9 mouse cellular contexts compared by ENCODE assay signal in genomic region chr1:153750054-153750453, GRCm38 (mm10). TPM values are rescaled to one million over a fixed set of nuclear protein-coding genes. Genes with fewer than 3 reads are reported as not detected.
DNase-seq lines count a peak whose midpoint lies in the region; ATAC-seq and TF ChIP-seq lines count a peak whose summit lies in the region.
"Had no signal": no experiment of that assay in that cellular context is flagged by ENCODE, and none has a peak within 500 bp of the region (broad histone marks: within the 10 kb centered on the region; RNA-seq: fewer than 3 reads in every experiment).

No protein-coding gene starts in this region.

- H3K27me3 ChIP-seq in heart, embryonic 11.5 days (ENCODE audit: control insufficient read depth, insufficient read depth, low read length): peaks cover 3% of the 10 kb centered on the region; the same call in 1 of the 2 replicates
- no peaks in the 10 kb centered on the region for H3K27me3 ChIP-seq in intestine, embryonic 14.5 days (replicated peaks; ENCODE audit: control insufficient read depth, insufficient read depth, low read length)
- no peaks in the 10 kb centered on the region for H3K27me3 ChIP-seq in midbrain, embryonic 15.5 days (replicated peaks)

- H3K27ac ChIP-seq in heart, embryonic 11.5 days (ENCODE audit: low read depth, low read length): no peak overlapping the region
- no peak overlapping the region for H3K27ac ChIP-seq in cortical plate, adult 2 months (ENCODE audit: insufficient read depth, low read length)
- no peak overlapping the region for H3K27ac ChIP-seq in intestine, embryonic 14.5 days (ENCODE audit: low read depth)
- H3K27ac ChIP-seq in midbrain, embryonic 15.5 days: peak overlapping the region; percentile 90

- no peak for TF ChIP-seq CTCF in cortical plate, adult 2 months (IDR thresholded peaks at IDR 0.05; ENCODE audit: extremely low read depth, insufficient read depth, low read length)

- H3K36me3 ChIP-seq in heart, embryonic 11.5 days (ENCODE audit: control insufficient read depth, insufficient read depth, low read length): no peaks in the 10 kb centered on the region
- H3K36me3 ChIP-seq in intestine, embryonic 14.5 days (ENCODE audit: control insufficient read depth, insufficient read depth, low read length): no peaks in the 10 kb centered on the region
- peaks cover 10% of the 10 kb centered on the region; the same call in 1 of the 2 replicates for H3K36me3 ChIP-seq in midbrain, embryonic 15.5 days (replicated peaks)

- H3K4me3 ChIP-seq in heart, embryonic 11.5 days (ENCODE audit: low read depth, low read length): peak overlapping the region; percentile 49
- H3K4me3 ChIP-seq in cortical plate, adult 2 months (ENCODE audit: insufficient read depth, low read length): peak overlapping the region; percentile 24
- H3K4me3 ChIP-seq in intestine, embryonic 14.5 days (ENCODE audit: low read depth, low read length): peak overlapping the region; percentile 30; the same call in 1 of the 2 replicates
- peak overlapping the region; percentile 49 for H3K4me3 ChIP-seq in midbrain, embryonic 15.5 days

- no peak for DNase-seq in heart, adult 8-10 months (ENCODE audit: low spot score)
- no peak for DNase-seq in intestine, embryonic 14.5 days (ENCODE audit: low spot score)
- DNase-seq in left cerebral cortex, postnatal 10 days (ENCODE audit: extremely low spot score in 1 of 2, low spot score in 2 of 2): no peak
- DNase-seq in urinary bladder, postnatal 4 days (ENCODE audit: low spot score in 2 of 2): no peak
- no peak for DNase-seq in left cerebral cortex, postnatal 25 days (ENCODE audit: low spot score in 2 of 2)
- DNase-seq: thymus, postnatal 14 days had no signal

- TF ChIP-seq POLR2A in cortical plate, adult 2 months (IDR thresholded peaks at IDR 0.05; ENCODE audit: extremely low read depth, insufficient read depth, low read length): no peak

- H3K4me2 ChIP-seq in heart, embryonic 11.5 days: peak overlapping the region; percentile 71
- peak overlapping the region; percentile 60 for H3K4me2 ChIP-seq in intestine, embryonic 14.5 days (ENCODE audit: low read length)
- peak overlapping the region; percentile 57 for H3K4me2 ChIP-seq in midbrain, embryonic 15.5 days

- no peak for ATAC-seq in heart, embryonic 11.5 days (replicated peaks; ENCODE audit: insufficient number of reproducible peaks, low FRiP score, low TSS enrichment)
- no peak for ATAC-seq in intestine, embryonic 14.5 days (replicated peaks; ENCODE audit: low FRiP score, low TSS enrichment, low read depth)
- 0 out of 2 replicates have a peak, but pooled peaks have one; percentile 6 for ATAC-seq in midbrain, embryonic 15.5 days (replicated peaks)

- H3K9me3 ChIP-seq in heart, embryonic 11.5 days (replicated peaks; ENCODE audit: control insufficient read depth, low read length): no peaks in the 10 kb centered on the region
- no peaks in the 10 kb centered on the region for H3K9me3 ChIP-seq in intestine, embryonic 14.5 days (ENCODE audit: control insufficient read depth, low read length)
- no peaks in the 10 kb centered on the region for H3K9me3 ChIP-seq in midbrain, embryonic 15.5 days

- peaks cover 10% of the 10 kb centered on the region for H3K4me1 ChIP-seq in heart, embryonic 11.5 days (ENCODE audit: control insufficient read depth, insufficient read depth, low read length)
- H3K4me1 ChIP-seq in cortical plate, adult 2 months (ENCODE audit: control insufficient read depth, insufficient read depth, low read length): no peaks in the 10 kb centered on the region
- H3K4me1 ChIP-seq in intestine, embryonic 14.5 days (replicated peaks; ENCODE audit: control insufficient read depth, insufficient read depth, low read length): peaks cover 18% of the 10 kb centered on the region
- peaks cover 39% of the 10 kb centered on the region for H3K4me1 ChIP-seq in midbrain, embryonic 15.5 days

- peak overlapping the region; percentile 83 for H3K9ac ChIP-seq in heart, embryonic 11.5 days (ENCODE audit: low read depth, low read length)
- peak overlapping the region; percentile 54 for H3K9ac ChIP-seq in intestine, embryonic 14.5 days (ENCODE audit: low read length)
- peak overlapping the region; percentile 82 for H3K9ac ChIP-seq in midbrain, embryonic 15.5 days

- intact Hi-C loops in left cerebral cortex, postnatal 10 days (cut with DNase I): loop anchor here (5.0 kb wide), 1 partner anchor 57 kb away; no protein-coding TSS in a partner anchor
- intact Hi-C loops in left cerebral cortex, postnatal 25 days (cut with DNase I): loop anchor here (5.0 kb wide), 1 partner anchor 57 kb away; no protein-coding TSS in a partner anchor

- 60% methylated on average over 6 of the region's 6 CpGs for WGBS in heart, embryonic 11.5 days (ENCODE audit: insufficient replicate concordance)
- 55% methylated on average over 6 of the region's 6 CpGs for WGBS in intestine, embryonic 14.5 days
- 28% methylated on average over 6 of the region's 6 CpGs for WGBS in midbrain, embryonic 15.5 days

RNA-seq across cellular contexts. Expression of gene Rnasel, which starts 0.8 kb away (rescaled TPM):
- 9.3 and 9.7 TPM in 2 replicates for polyA plus RNA-seq in heart, embryonic 11.5 days (2014; fragmentation: Nextera tagmentation; extraction: Ambion mirVana)
- total RNA-seq in heart, adult 8-10 months (2022): 1 to 10 TPM; 3.8 to 4.4 (median 3.9) TPM
- polyA plus RNA-seq in cortical plate, adult 2 months (2012; rRNA removed): 15.0 and 17.5 TPM in 2 replicates
- polyA plus RNA-seq in intestine, embryonic 14.5 days (2014; fragmentation: Nextera tagmentation; extraction: Ambion mirVana): 15.8 and 18.7 TPM in 2 replicates
- 47.9 and 48.3 TPM in 2 replicates for polyA plus RNA-seq in midbrain, embryonic 15.5 days (2015; fragmentation: Nextera tagmentation; extraction: Ambion mirVana)
- 10 to 100 TPM; 13.2 to 13.5 TPM for total RNA-seq in left cerebral cortex, postnatal 10 days (2021)
- total RNA-seq in left cerebral cortex, postnatal 25 days (2021): 1 to 10 TPM; 8.8 to 9.3 TPM

RNA-seq across cellular contexts. Expression of gene Rgs16, which starts 9.9 kb away (rescaled TPM):
- 1.0 and 1.7 TPM in 2 replicates for polyA plus RNA-seq in heart, embryonic 11.5 days (2014; fragmentation: Nextera tagmentation; extraction: Ambion mirVana)
- 1 to 10 TPM; 1.2 to 2.6 (median 2.0) TPM for total RNA-seq in heart, adult 8-10 months (2022)
- 10.9 and 13.4 TPM in 2 replicates for polyA plus RNA-seq in cortical plate, adult 2 months (2012; rRNA removed)
- polyA plus RNA-seq in intestine, embryonic 14.5 days (2014; fragmentation: Nextera tagmentation; extraction: Ambion mirVana): 2.4 and 2.7 TPM in 2 replicates
- 20.7 and 24.0 TPM in 2 replicates for polyA plus RNA-seq in midbrain, embryonic 15.5 days (2015; fragmentation: Nextera tagmentation; extraction: Ambion mirVana)
- 1 to 10 TPM; 5.5 to 6.2 TPM for total RNA-seq in left cerebral cortex, postnatal 10 days (2021)
- total RNA-seq in left cerebral cortex, postnatal 25 days (2021): 1 to 10 TPM; 7.1 to 8.7 TPM
